Mouse (Mus musculus): ENCODE results near the gene Rnase12. TPM values are rescaled to one million over a fixed set of nuclear protein-coding genes. Genes with fewer than 3 reads are reported as not detected.

Rnase12 gene
- polyA plus RNA-seq, 1 experiment from 2014 or later: 0.55 TPM

DNA sequence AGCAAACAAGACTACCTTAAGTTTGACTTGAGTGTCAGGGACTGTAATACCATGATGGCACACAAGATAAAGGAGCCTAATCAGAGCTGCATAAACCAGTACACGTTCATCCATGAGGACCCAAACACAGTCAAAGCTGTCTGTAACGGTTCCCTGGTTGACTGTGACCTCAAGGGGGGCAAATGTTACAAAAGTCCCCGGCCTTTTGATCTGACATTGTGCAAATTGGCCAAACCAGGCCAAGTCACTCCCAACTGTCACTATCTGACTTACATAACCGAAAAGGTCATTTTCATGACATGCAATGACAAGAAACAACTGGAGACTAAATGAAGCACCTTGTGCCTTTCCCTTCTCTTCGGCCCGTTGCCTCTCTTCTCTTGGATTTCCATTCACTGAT is 47.9 kb downstream of the Rnase12 start:
- Histone ChIP-seq H3K4me1 (ENCODE audit: insufficient read depth, low read depth, low read length) (peaks cover 5% of the 10 kb centered on the region; the same call in 1 of the 2 replicates), H3K9me3 (ENCODE audit: low read length) (no peaks in the 10 kb centered on the region), H3K27me3 (replicated peaks; ENCODE audit: insufficient read depth, low read length) (no peaks in the 10 kb centered on the region), H3K4me3 (ENCODE audit: low read depth, low read length) (no peak overlapping the region), H3K36me3 (ENCODE audit: insufficient read depth, low read length) (no peaks in the 10 kb centered on the region), H3K27ac (ENCODE audit: low read length) (no peak overlapping the region), H3K4me2 (replicated peaks; ENCODE audit: low read depth, low read length) (no peak overlapping the region), H3K9ac (replicated peaks; ENCODE audit: low read depth) (no peak overlapping the region)
- 75% methylated on average over 6 of the region's 6 CpGs for WGBS
- DNase-seq (ENCODE audit: low spot score): no peak
- ATAC-seq: no peak
- TF ChIP-seq EP300 (IDR thresholded peaks at IDR 0.05): no peak
- TF ChIP-seq CTCF (IDR thresholded peaks at IDR 0.05): no peak

DNA sequence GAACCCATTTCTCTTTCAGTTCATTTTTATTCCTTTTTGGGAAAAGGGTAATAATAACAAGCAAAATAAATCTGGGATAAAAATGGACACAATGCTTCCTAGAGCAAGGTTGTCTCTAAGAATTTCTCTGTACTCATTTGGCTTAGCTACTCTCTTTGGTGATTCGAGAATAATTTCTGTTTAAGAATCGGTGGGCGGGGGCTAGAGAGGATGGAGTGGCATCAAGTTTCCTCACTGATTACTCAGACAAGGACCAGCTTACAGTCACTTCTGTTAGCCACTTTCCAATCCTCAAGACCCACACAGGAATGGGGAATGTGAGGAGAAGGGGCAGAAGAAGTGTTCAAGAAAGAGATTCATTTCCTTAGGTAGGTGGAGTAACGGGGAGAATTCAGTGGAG is 48.7 kb downstream of the Rnase12 start:
- TF ChIP-seq EP300 (IDR thresholded peaks at IDR 0.05): no peak
- no peak for TF ChIP-seq CTCF (IDR thresholded peaks at IDR 0.05)
- no peaks in the 10 kb centered on the region for H3K36me3 ChIP-seq (ENCODE audit: insufficient read depth, low read length)
- no peak for DNase-seq (ENCODE audit: low spot score)
- WGBS: 61% methylated on average over 4 of the region's 4 CpGs
- peaks cover 5% of the 10 kb centered on the region; the same call in 1 of the 2 replicates for H3K4me1 ChIP-seq (ENCODE audit: insufficient read depth, low read depth, low read length)
- 0 out of 2 replicates have a peak overlapping the region, but pooled peaks have one; percentile 5 for H3K4me2 ChIP-seq (replicated peaks; ENCODE audit: low read depth, low read length)
- H3K9ac ChIP-seq (replicated peaks; ENCODE audit: low read depth): no peak overlapping the region
- H3K4me3 ChIP-seq (ENCODE audit: low read depth, low read length): no peak overlapping the region
- H3K27me3 ChIP-seq (replicated peaks; ENCODE audit: insufficient read depth, low read length): no peaks in the 10 kb centered on the region
- no peaks in the 10 kb centered on the region for H3K9me3 ChIP-seq (ENCODE audit: low read length)
- ATAC-seq: no peak
- H3K27ac ChIP-seq (ENCODE audit: low read length): peak overlapping the region; percentile 43; the same call in 1 of the 2 replicates

GRCm38 (mm10) chr14:51007914-51008713 is 49.3 kb downstream of the Rnase12 start:
- ATAC-seq (peak; percentile 95), DNase-seq (ENCODE audit: low spot score) (peak; percentile 93)
- H3K27me3 ChIP-seq (replicated peaks; ENCODE audit: insufficient read depth, low read length): no peaks in the 10 kb centered on the region
- H3K4me2 ChIP-seq (replicated peaks; ENCODE audit: low read depth, low read length): peak overlapping the region; percentile 23
- no peaks in the 10 kb centered on the region for H3K9me3 ChIP-seq (ENCODE audit: low read length)
- peak; percentile 77 for TF ChIP-seq EP300 (IDR thresholded peaks at IDR 0.05)
- no peak for TF ChIP-seq CTCF (IDR thresholded peaks at IDR 0.05)
- WGBS: 38% methylated on average over 13 of the region's 13 CpGs
- H3K4me3 ChIP-seq (ENCODE audit: low read depth, low read length): no peak overlapping the region
- no peaks in the 10 kb centered on the region for H3K36me3 ChIP-seq (ENCODE audit: insufficient read depth, low read length)
- peaks cover 5% of the 10 kb centered on the region; the same call in 1 of the 2 replicates for H3K4me1 ChIP-seq (ENCODE audit: insufficient read depth, low read depth, low read length)
- H3K27ac ChIP-seq (ENCODE audit: low read length): peak overlapping the region; percentile 81
- no peak overlapping the region for H3K9ac ChIP-seq (replicated peaks; ENCODE audit: low read depth)

- H3K9me3 ChIP-seq (ENCODE audit: low read length): no peaks in the 10 kb centered on the region
- no peak for ATAC-seq
- WGBS: 74% methylated on average over 8 of the region's 8 CpGs
- H3K27ac ChIP-seq (ENCODE audit: low read length): peak within 1 kb of the TSS; percentile 81
- peaks cover 5% of the 10 kb centered on the region; the same call in 1 of the 2 replicates for H3K4me1 ChIP-seq (ENCODE audit: insufficient read depth, low read depth, low read length)
- H3K36me3 ChIP-seq (ENCODE audit: insufficient read depth, low read length): no peaks in the 10 kb centered on the region
- no peaks in the 10 kb centered on the region for H3K27me3 ChIP-seq (replicated peaks; ENCODE audit: insufficient read depth, low read length)
- no peak within 1 kb of the TSS for H3K9ac ChIP-seq (replicated peaks; ENCODE audit: low read depth)
- TF ChIP-seq CTCF (IDR thresholded peaks at IDR 0.05): no peak
- no peak for TF ChIP-seq EP300 (IDR thresholded peaks at IDR 0.05)
- no peak within 1 kb of the TSS for H3K4me3 ChIP-seq (ENCODE audit: low read depth, low read length)
- DNase-seq (ENCODE audit: low spot score): peak; percentile 13
- peak within 1 kb of the TSS; percentile 23 for H3K4me2 ChIP-seq (replicated peaks; ENCODE audit: low read depth, low read length)
Measured at GRCm38 (mm10) chr14:51007152-51007801, 50.2 kb downstream of the Rnase12 start, which contains the start of gene Rnase10. TSS of gene Rnase10 (plus strand) at chr14:51007751.

Other genes with a start within 250 kb of the Rnase12 start
- not detected in 2 replicates for gene Ccnb1ip1, start 249.9 kb downstream of the Rnase12 start, polyA plus RNA-seq (2015; fragmentation: Nextera tagmentation; extraction: Ambion mirVana)
- 27.6 and 33.7 TPM in 2 replicates for gene Parp2, start 249.8 kb downstream of the Rnase12 start, polyA plus RNA-seq (2015; fragmentation: Nextera tagmentation; extraction: Ambion mirVana)
- 11.1 and 13.0 TPM in 2 replicates for gene Tep1, start 187.1 kb downstream of the Rnase12 start, polyA plus RNA-seq (2015; fragmentation: Nextera tagmentation; extraction: Ambion mirVana)
- gene Klhl33, start 160.2 kb downstream of the Rnase12 start, polyA plus RNA-seq (2015; fragmentation: Nextera tagmentation; extraction: Ambion mirVana): 0.52 and 0.63 TPM in 2 replicates
- gene Osgep, start 132.8 kb downstream of the Rnase12 start, polyA plus RNA-seq (2015; fragmentation: Nextera tagmentation; extraction: Ambion mirVana): 96.7 and 102 TPM in 2 replicates
- gene Apex1, start 132.7 kb downstream of the Rnase12 start, polyA plus RNA-seq (2015; fragmentation: Nextera tagmentation; extraction: Ambion mirVana): 52.4 and 61.2 TPM in 2 replicates
- 52.0 and 52.3 TPM in 2 replicates for gene Pip4p1, start 126.8 kb downstream of the Rnase12 start, polyA plus RNA-seq (2015; fragmentation: Nextera tagmentation; extraction: Ambion mirVana)
- 74.6 and 76.8 TPM in 2 replicates for gene Pnp, start 126.6 kb downstream of the Rnase12 start, polyA plus RNA-seq (2015; fragmentation: Nextera tagmentation; extraction: Ambion mirVana)
- gene Gm49342, start 113.1 kb downstream of the Rnase12 start, polyA plus RNA-seq (2015; fragmentation: Nextera tagmentation; extraction: Ambion mirVana): not detected in 2 replicates
- gene Pnp2, start 101.7 kb downstream of the Rnase12 start, polyA plus RNA-seq (2015; fragmentation: Nextera tagmentation; extraction: Ambion mirVana): 0.80 and 1.2 TPM in 2 replicates
- 0.14 TPM in 1 of 2 replicates, not detected in the other for gene Rnase10, start 49.9 kb downstream of the Rnase12 start, polyA plus RNA-seq (2015; fragmentation: Nextera tagmentation; extraction: Ambion mirVana)
- gene Rnase9, start 15.8 kb downstream of the Rnase12 start, polyA plus RNA-seq (2015; fragmentation: Nextera tagmentation; extraction: Ambion mirVana): not detected in 2 replicates
- not detected in 2 replicates for gene Rnase11, start 7.5 kb downstream of the Rnase12 start, polyA plus RNA-seq (2015; fragmentation: Nextera tagmentation; extraction: Ambion mirVana)
- 0.05 and 0.10 TPM in 2 replicates for gene Olfr750, start 16.8 kb upstream of the Rnase12 start, polyA plus RNA-seq (2015; fragmentation: Nextera tagmentation; extraction: Ambion mirVana)
- gene Rnase4, start 33.4 kb upstream of the Rnase12 start, polyA plus RNA-seq (2015; fragmentation: Nextera tagmentation; extraction: Ambion mirVana): 423 and 443 TPM in 2 replicates
- gene Ang, start 33.5 kb upstream of the Rnase12 start, polyA plus RNA-seq (2015; fragmentation: Nextera tagmentation; extraction: Ambion mirVana): 41.5 and 45.4 TPM in 2 replicates
- 0.08 and 0.15 TPM in 2 replicates for gene Eddm3b, start 56.8 kb upstream of the Rnase12 start, polyA plus RNA-seq (2015; fragmentation: Nextera tagmentation; extraction: Ambion mirVana)
- gene Rnase6, start 66.2 kb upstream of the Rnase12 start, polyA plus RNA-seq (2015; fragmentation: Nextera tagmentation; extraction: Ambion mirVana): 2.9 and 3.2 TPM in 2 replicates
- 0.70 and 0.74 TPM in 2 replicates for gene Rnase1, start 89.1 kb upstream of the Rnase12 start, polyA plus RNA-seq (2015; fragmentation: Nextera tagmentation; extraction: Ambion mirVana)
- 0.16 TPM in 1 of 2 replicates, not detected in the other for gene Rnase2b, start 104.6 kb upstream of the Rnase12 start, polyA plus RNA-seq (2015; fragmentation: Nextera tagmentation; extraction: Ambion mirVana)
- not detected in 2 replicates for gene Ang2, start 141.5 kb upstream of the Rnase12 start, polyA plus RNA-seq (2015; fragmentation: Nextera tagmentation; extraction: Ambion mirVana)
- gene Ear14, start 145.7 kb upstream of the Rnase12 start, polyA plus RNA-seq (2015; fragmentation: Nextera tagmentation; extraction: Ambion mirVana): not detected in 2 replicates
- gene Rnase2a, start 198.5 kb upstream of the Rnase12 start, polyA plus RNA-seq (2015; fragmentation: Nextera tagmentation; extraction: Ambion mirVana): not detected in 2 replicates

Measured in lung, postnatal 0 days (tissue).